Mouse (Mus musculus) hindbrain, embryonic 13.5 days (tissue): ENCODE measurements around the gene Fmnl3. TPM values are rescaled to one million over a fixed set of nuclear protein-coding genes. Genes with fewer than 3 reads are reported as not detected.
A peak's percentile ranks its signal among the peaks of the same experiment; 100 is the strongest.

Experiments used
- ATAC-seq: fragments of 200-750 bp; cut with Nextera tagmentation; 2 replicates; pipeline ENCODE4 v1.8.0; 2017; ENCODE audit warnings: moderate TSS enrichment; ENCODE audit not compliant: low FRiP score
- H3K27ac ChIP-seq: fragments of 300-500 bp; sonication (generic); 2 replicates; pipeline ENCODE4 v1.5.1; 2015; ENCODE audit warnings: inconsistent platforms, mild to moderate bottlenecking, moderate library complexity
- H3K27me3 ChIP-seq: fragments of 300-500 bp; sonication (generic); 2 replicates; pipeline ENCODE4 v1.6.1; 2015; ENCODE audit warnings: mild to moderate bottlenecking, inconsistent platforms
- H3K36me3 ChIP-seq: fragments of 300-500 bp; sonication (generic); 2 replicates; pipeline ENCODE4 v1.6.1; 2015; ENCODE audit warnings: mild to moderate bottlenecking, inconsistent platforms
- H3K4me1 ChIP-seq: fragments of 300-500 bp; sonication (generic); replicated peaks from 2 replicates; pipeline ENCODE4 v1.6.1; 2015; ENCODE audit warnings: inconsistent platforms
- H3K4me2 ChIP-seq: fragments of 300-500 bp; sonication (generic); 2 replicates; pipeline ENCODE4 v1.6.1; 2015; ENCODE audit warnings: inconsistent platforms, mild to moderate bottlenecking, moderate library complexity
- H3K4me3 ChIP-seq: fragments of 300-500 bp; sonication (generic); 2 replicates; pipeline ENCODE4 v1.5.1; 2015; ENCODE audit warnings: mild to moderate bottlenecking, inconsistent platforms
- H3K9ac ChIP-seq: fragments of 300-500 bp; sonication (generic); 2 replicates; pipeline ENCODE4 v1.6.1; 2015; ENCODE audit warnings: mild to moderate bottlenecking, inconsistent platforms
- H3K9me3 ChIP-seq: fragments of 300-500 bp; sonication (generic); 2 replicates; pipeline ENCODE4 v1.6.1; 2016; ENCODE audit warnings: inconsistent platforms
- WGBS: fragments of 180-500 bp; shearing (Covaris S2); methylation state at CpG from one replicate; pipeline ENCODE4 v1.1.7; 2015; 5-methylcytosine and 5-hydroxymethylcytosine counted together
- polyA plus RNA-seq: library from polyadenylated mRNA; unstranded; fragments of >200 nt; fragmentation: Nextera tagmentation; extraction: Ambion mirVana; gene quantifications from 2 replicates; pipeline ENCODE4 v1.2.1, GENCODE M21; 2015

The Fmnl3 gene
- polyA plus RNA-seq, 1 experiment from 2014 or later, result 8.2 TPM

DNA sequence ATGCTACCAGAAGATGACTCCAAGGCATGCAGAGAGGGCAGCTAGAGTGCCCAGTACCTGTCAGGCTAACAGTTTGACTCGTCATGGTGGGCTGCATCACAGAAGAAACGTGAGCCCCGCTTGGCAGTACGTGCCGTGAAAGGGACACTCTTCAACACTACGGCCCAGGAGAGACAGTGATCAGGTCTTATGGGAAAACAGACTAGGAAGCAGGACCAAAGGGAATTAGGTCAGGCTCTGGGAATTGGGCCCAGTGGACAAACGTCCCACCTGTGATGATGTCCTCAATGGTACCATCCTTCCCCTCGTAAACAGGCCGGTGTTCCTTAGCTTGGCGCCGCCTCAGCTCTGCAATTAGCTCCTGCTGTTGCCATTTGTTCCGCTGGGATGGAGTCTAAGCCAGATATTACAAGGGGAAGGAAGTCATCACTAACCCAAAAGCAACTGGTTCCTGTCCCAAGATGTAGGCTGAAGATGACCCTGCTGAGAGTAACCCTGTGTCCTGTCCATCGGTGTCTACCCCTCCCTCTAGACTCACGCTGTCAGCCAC, 51.3 kb downstream of the Fmnl3 start:
- Histone ChIP-seq H3K4me3 (no peak overlapping the region), H3K9ac (no peak overlapping the region), H3K27ac (peak overlapping the region; percentile 52; the same call in 1 of the 2 replicates), H3K4me2 (no peak overlapping the region), H3K36me3 (peaks cover 97% of the 10 kb centered on the region), H3K4me1 (0 out of 2 replicates have a peak, but pooled peaks cover 3% of the 10 kb centered on the region), H3K9me3 (no peaks in the 10 kb centered on the region), H3K27me3 (no peaks in the 10 kb centered on the region)
- 88% methylated on average over 14 of the region's 14 CpGs for WGBS
- no peak for ATAC-seq

DNA sequence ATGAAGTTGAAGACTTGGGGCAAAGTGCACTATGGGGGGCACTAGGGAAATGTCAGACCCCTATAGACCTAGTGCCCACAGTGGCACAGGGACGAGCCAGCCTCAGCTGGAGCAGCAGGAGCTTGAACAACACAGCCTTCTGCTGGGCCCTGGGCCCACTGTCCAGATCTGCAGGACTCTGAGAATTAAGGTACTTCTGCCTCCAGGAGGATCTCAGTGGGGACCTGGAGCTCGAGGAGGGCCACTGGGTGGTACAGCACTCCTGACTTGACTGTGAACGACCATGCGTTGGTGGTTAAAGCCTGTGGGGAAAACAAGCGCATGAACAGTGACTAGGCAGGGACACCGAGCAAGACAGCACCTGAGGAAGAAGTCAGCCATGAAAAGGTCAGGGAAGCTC, 52.2 kb downstream of the Fmnl3 start:
- H3K27ac ChIP-seq, result peak overlapping the region; percentile 87
- whole genome bisulfite sequencing, result 93% methylated on average over 6 of the region's 6 CpGs

GRCm38 (mm10) chr15:99317267-99317651, 53.0 kb downstream of the Fmnl3 start:
- Histone ChIP-seq H3K36me3 (peaks cover 97% of the 10 kb centered on the region), H3K27me3 (no peaks in the 10 kb centered on the region), H3K4me2 (no peak overlapping the region), H3K27ac (peak overlapping the region; percentile 87), H3K4me1 (0 out of 2 replicates have a peak, but pooled peaks cover 3% of the 10 kb centered on the region), H3K9ac (peak overlapping the region; percentile 36; the same call in 1 of the 2 replicates), H3K4me3 (no peak overlapping the region), H3K9me3 (no peaks in the 10 kb centered on the region)
- no peak for ATAC-seq
- WGBS, result 74% methylated on average over 2 of the region's 2 CpGs

More for the DNA sequence above, 52.2 kb downstream of the Fmnl3 start:
- Histone ChIP-seq H3K4me1 (0 out of 2 replicates have a peak, but pooled peaks cover 3% of the 10 kb centered on the region), H3K4me3 (no peak overlapping the region), H3K9me3 (no peaks in the 10 kb centered on the region), H3K4me2 (no peak overlapping the region), H3K27me3 (no peaks in the 10 kb centered on the region), H3K36me3 (peaks cover 97% of the 10 kb centered on the region), H3K9ac (no peak overlapping the region)
- no peak for ATAC-seq

GRCm38 (mm10) chr15:99316314-99317266, 53.7 kb downstream of the Fmnl3 start:
- WGBS, result 79% methylated on average over 16 of the region's 16 CpGs
- Histone ChIP-seq H3K27ac (peak overlapping the region; percentile 87), H3K27me3 (no peaks in the 10 kb centered on the region), H3K4me1 (0 out of 2 replicates have a peak, but pooled peaks cover 3% of the 10 kb centered on the region), H3K4me2 (no peak overlapping the region), H3K9ac (peak overlapping the region; percentile 30; the same call in 1 of the 2 replicates), H3K4me3 (no peak overlapping the region), H3K9me3 (no peaks in the 10 kb centered on the region), H3K36me3 (peaks cover 97% of the 10 kb centered on the region)
- peak; percentile 44; the same call in 1 of the 2 replicates for ATAC-seq

- peaks cover 98% of the 10 kb centered on the region for H3K36me3 ChIP-seq
Observed at GRCm38 (mm10) chr15:99314891-99315290, 55.4 kb downstream of the Fmnl3 start.

DNA sequence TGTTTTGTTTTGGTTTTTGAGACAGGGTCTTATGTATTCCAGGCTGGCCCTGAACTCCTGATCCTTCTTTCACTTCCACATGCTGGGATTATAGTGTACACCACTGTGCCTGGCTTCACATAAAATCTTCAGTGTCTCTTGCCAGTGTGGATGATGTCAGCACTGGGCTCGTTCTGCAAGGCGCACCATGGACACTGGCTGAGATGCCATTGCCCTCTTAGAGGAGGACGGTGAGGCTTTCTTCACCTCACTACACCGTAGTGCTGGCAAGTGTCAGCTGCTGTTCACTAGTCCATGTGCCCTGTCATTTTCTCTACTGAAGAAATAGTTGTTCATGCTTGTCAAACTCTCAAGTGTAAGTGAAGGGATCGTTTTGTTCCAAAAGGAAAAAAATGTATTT, 59.7 kb downstream of the Fmnl3 start:
- ATAC-seq, result no peak

More at GRCm38 (mm10) chr15:99314891-99315290, 55.4 kb downstream of the Fmnl3 start:
- H3K4me1 ChIP-seq, result 0 out of 2 replicates have a peak, but pooled peaks cover 3% of the 10 kb centered on the region
- H3K9me3 ChIP-seq, result no peaks in the 10 kb centered on the region
- WGBS, result 93% methylated on average over 16 of the region's 16 CpGs
- H3K9ac ChIP-seq, result no peak overlapping the region
- H3K27ac ChIP-seq, result no peak overlapping the region
- no peaks in the 10 kb centered on the region for H3K27me3 ChIP-seq
- H3K4me2 ChIP-seq, result no peak overlapping the region
- no peak for ATAC-seq
- no peak overlapping the region for H3K4me3 ChIP-seq

DNA sequence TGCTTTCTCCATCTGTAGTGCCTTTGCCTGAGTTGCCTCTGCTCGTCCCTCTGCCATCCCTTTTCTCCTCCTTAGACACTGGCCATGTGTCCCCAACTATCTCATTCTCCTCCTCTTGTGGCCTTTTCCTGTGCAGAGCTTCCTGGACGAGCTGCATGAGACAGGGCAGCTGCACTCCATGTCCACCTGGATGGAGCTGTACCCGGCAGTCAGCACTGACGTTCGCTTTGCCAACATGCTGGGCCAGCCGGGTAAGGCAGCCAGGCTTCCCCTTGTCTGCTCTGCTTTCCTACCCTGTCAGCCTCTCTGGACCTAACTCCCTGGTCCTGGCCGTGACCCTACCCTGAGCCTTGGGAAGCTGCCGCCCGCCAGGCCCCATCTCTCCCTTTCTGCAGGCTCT, 60.7 kb downstream of the Fmnl3 start:
- H3K4me1 ChIP-seq, result no peaks in the 10 kb centered on the region
- no peak overlapping the region for H3K4me3 ChIP-seq
- H3K9ac ChIP-seq, result no peak overlapping the region
- no peak overlapping the region for H3K4me2 ChIP-seq
- no peak overlapping the region for H3K27ac ChIP-seq
- 91% methylated on average over 9 of the region's 9 CpGs for WGBS
- no peak for ATAC-seq
- peaks cover 99% of the 10 kb centered on the region for H3K36me3 ChIP-seq
- H3K9me3 ChIP-seq, result no peaks in the 10 kb centered on the region
- H3K27me3 ChIP-seq, result no peaks in the 10 kb centered on the region

More for the DNA sequence above, 59.7 kb downstream of the Fmnl3 start:
- Histone ChIP-seq H3K27ac (no peak overlapping the region), H3K4me2 (no peak overlapping the region), H3K27me3 (no peaks in the 10 kb centered on the region), H3K9me3 (no peaks in the 10 kb centered on the region), H3K4me3 (no peak overlapping the region), H3K9ac (no peak overlapping the region), H3K36me3 (peaks cover 99% of the 10 kb centered on the region), H3K4me1 (no peaks in the 10 kb centered on the region)
- WGBS, result 95% methylated on average over 5 of the region's 5 CpGs

- ATAC-seq, result no peak
- no peak overlapping the region for H3K4me3 ChIP-seq
- H3K27ac ChIP-seq, result no peak overlapping the region
- 86% methylated on average over 9 of the region's 9 CpGs for WGBS
- H3K9ac ChIP-seq, result no peak overlapping the region
- H3K36me3 ChIP-seq, result peaks cover 93% of the 10 kb centered on the region
- no peaks in the 10 kb centered on the region for H3K9me3 ChIP-seq
- no peak overlapping the region for H3K4me2 ChIP-seq
- no peaks in the 10 kb centered on the region for H3K4me1 ChIP-seq
- no peaks in the 10 kb centered on the region for H3K27me3 ChIP-seq
Observed at GRCm38 (mm10) chr15:99307476-99307875, 62.8 kb downstream of the Fmnl3 start.

DNA sequence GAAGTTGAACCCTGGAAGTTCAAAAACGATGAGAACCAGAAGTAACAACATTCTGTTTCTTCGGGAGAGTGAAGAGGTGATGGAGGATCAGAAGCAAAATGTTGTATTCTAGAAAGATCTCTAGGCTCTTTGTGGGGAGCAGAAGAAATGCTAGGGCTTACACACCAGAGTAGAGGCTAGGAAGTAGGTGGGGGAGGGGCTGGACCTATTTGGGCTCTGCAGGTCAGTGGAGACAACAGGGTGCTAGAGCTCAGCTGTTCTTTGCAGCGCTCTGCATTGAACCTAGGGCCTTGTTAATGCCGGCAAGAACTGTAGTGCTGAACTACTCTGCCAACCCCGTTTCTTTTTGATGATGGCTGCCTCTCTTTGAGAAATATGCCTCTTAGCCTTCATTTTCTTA, 74.1 kb downstream of the Fmnl3 start:
- peaks cover 23% of the 10 kb centered on the region for H3K4me1 ChIP-seq
- no peak for ATAC-seq
- H3K4me3 ChIP-seq, result peak overlapping the region; percentile 70
- H3K36me3 ChIP-seq, result peaks cover 7% of the 10 kb centered on the region; the same call in 1 of the 2 replicates
- H3K27ac ChIP-seq, result peak overlapping the region; percentile 93; the same call in 1 of the 2 replicates
- H3K9ac ChIP-seq, result peak overlapping the region; percentile 85
- peak overlapping the region; percentile 67 for H3K4me2 ChIP-seq
- H3K27me3 ChIP-seq, result no peaks in the 10 kb centered on the region
- 46% methylated on average over 5 of the region's 5 CpGs for WGBS
- H3K9me3 ChIP-seq, result no peaks in the 10 kb centered on the region

GRCm38 (mm10) chr15:99295484-99295981, 74.7 kb downstream of the Fmnl3 start, which contains the start of gene Fam186b:
Fam186b (minus strand) TSS chr15:99295888.
- Histone ChIP-seq H3K9me3 (no peaks in the 10 kb centered on the region), H3K4me1 (peaks cover 23% of the 10 kb centered on the region), H3K4me2 (peak within 1 kb of the TSS; percentile 67), H3K27me3 (no peaks in the 10 kb centered on the region), H3K4me3 (peak within 1 kb of the TSS; percentile 70), H3K9ac (peak within 1 kb of the TSS; percentile 85), H3K27ac (peak within 1 kb of the TSS; percentile 93), H3K36me3 (peaks cover 7% of the 10 kb centered on the region; the same call in 1 of the 2 replicates)
- peak; percentile 64 for ATAC-seq
- under 1% methylated on average over 15 of the region's 17 CpGs for WGBS

GRCm38 (mm10) chr15:99294813-99295374, 75.4 kb downstream of the Fmnl3 start, which contains the start of gene Prpf40b:
Prpf40b (plus strand) TSS chr15:99295087.
- ATAC-seq, result peak; percentile 96
- Histone ChIP-seq H3K4me1 (peaks cover 23% of the 10 kb centered on the region), H3K27ac (peak within 1 kb of the TSS; percentile 93), H3K9ac (peak within 1 kb of the TSS; percentile 85), H3K9me3 (no peaks in the 10 kb centered on the region), H3K27me3 (no peaks in the 10 kb centered on the region), H3K36me3 (0 out of 2 replicates have a peak, but pooled peaks cover 3% of the 10 kb centered on the region), H3K4me2 (peak within 1 kb of the TSS; percentile 67), H3K4me3 (peak within 1 kb of the TSS; percentile 70)
- 1% methylated on average over 45 of the region's 64 CpGs for WGBS
